Mouse (Mus musculus) thymus, postnatal 25 days (tissue): ENCODE results near the gene Fam172a.

Source experiments
- DNase-seq: peaks from one replicate; pipeline ENCODE4 v3.0.0; 2022

Fam172a gene

GRCm38 (mm10) chr13:78200991-78201870, 499.4 kb downstream of the Fam172a start:
- DNase-seq: peak; percentile 36

GRCm38 (mm10) chr13:78201871-78202565, 500.2 kb downstream of the Fam172a start:
- no peak for DNase-seq

GRCm38 (mm10) chr13:78202574-78203347, 500.9 kb downstream of the Fam172a start:
- DNase-seq: no peak

- no peak for DNase-seq
Observed at GRCm38 (mm10) chr13:78203348-78204061, 501.7 kb downstream of the Fam172a start.

GRCm38 (mm10) chr13:78205426-78205825, 503.6 kb downstream of the Fam172a start:
- no peak for DNase-seq

GRCm38 (mm10) chr13:78206891-78207430, 505.1 kb downstream of the Fam172a start:
- DNase-seq: no peak

GRCm38 (mm10) chr13:78207796-78208645, 506.2 kb downstream of the Fam172a start:
- no peak for DNase-seq

GRCm38 (mm10) chr13:78208689-78209410, 507.0 kb downstream of the Fam172a start:
- no peak for DNase-seq

- no peak for DNase-seq
Observed at GRCm38 (mm10) chr13:78209611-78210028, 507.8 kb downstream of the Fam172a start.

- no peak for DNase-seq
Observed at GRCm38 (mm10) chr13:78210029-78210747, 508.4 kb downstream of the Fam172a start.

GRCm38 (mm10) chr13:78210748-78211089, 508.9 kb downstream of the Fam172a start:
- no peak for DNase-seq

GRCm38 (mm10) chr13:78211231-78212010, 509.6 kb downstream of the Fam172a start:
- no peak for DNase-seq

GRCm38 (mm10) chr13:78212111-78212510, 510.3 kb downstream of the Fam172a start:
- no peak for DNase-seq

- DNase-seq: no peak
Observed at GRCm38 (mm10) chr13:78213155-78213554, 511.3 kb downstream of the Fam172a start.

GRCm38 (mm10) chr13:78215223-78215622, 513.4 kb downstream of the Fam172a start:
- no peak for DNase-seq
